Mouse (Mus musculus): ENCODE measurements around the gene Megf11.
"Not testable (repeated sequence)": the region's sequence is repeated elsewhere in the genome, so short reads cannot be mapped to it uniquely, and the experiment has no call there.

Gene Megf11

DNA sequence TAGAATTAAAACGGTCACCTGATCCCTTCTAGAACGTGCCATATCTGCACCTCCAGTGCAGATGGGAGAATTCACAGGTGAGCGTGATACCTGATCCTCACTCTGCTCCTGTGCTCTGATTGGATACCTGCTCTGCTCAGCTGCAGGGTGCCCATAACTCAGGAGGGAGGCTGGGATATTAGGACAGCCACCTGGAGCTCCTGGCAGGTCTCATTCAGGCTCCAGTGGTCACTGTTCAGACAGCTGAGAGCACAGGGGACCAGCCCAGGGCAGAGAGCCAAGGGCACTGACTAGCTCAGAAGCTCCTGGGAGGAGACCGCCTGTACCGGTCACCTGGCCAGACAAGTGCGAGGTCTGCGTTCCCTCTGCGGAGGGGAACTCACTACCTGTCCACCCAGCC, 80.7 kb downstream of the Megf11 start:
- no peak for DNase-seq (ENCODE audit: low spot score)

DNA sequence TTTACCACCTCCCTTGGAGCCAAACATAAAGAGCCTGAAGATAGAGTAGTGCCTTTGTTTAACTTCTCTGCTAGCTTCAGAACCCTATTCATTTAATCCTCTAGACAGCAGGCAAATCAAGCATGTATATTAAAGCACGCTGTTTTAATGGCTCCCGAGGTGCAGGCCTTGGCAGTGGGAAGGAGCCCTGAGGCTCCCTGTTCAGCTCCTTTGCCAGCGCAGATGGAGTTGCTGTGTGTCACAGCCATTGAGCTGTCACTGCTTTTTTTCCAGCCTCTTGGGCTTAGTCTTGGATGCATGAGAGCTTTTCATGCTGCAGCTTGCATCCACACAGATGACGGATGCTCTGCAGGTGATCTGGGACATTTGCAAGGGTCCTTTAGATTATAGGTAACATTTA, 81.1 kb downstream of the Megf11 start:
- no peak for DNase-seq (ENCODE audit: low spot score)

DNA sequence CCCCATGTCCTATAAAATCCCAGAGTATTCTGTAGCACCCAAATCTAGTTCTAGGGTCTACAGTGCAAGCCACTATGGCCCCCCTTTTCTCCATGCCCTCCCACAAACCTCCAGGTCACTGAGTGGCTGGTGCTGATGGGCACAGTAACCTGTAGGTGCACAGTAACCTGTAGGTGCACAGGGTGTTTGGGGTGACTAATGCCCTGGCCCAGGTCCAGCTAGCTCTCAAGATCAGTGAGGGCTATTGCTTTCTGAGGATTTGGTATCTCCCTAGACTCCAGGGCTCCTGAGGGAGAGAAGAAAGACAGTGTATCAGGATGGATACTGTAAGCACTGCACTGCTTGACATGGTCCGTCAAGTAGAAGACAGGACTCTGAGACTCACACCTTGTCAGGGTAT, 85.4 kb downstream of the Megf11 start:
- DNase-seq (ENCODE audit: low spot score), result no peak

DNA sequence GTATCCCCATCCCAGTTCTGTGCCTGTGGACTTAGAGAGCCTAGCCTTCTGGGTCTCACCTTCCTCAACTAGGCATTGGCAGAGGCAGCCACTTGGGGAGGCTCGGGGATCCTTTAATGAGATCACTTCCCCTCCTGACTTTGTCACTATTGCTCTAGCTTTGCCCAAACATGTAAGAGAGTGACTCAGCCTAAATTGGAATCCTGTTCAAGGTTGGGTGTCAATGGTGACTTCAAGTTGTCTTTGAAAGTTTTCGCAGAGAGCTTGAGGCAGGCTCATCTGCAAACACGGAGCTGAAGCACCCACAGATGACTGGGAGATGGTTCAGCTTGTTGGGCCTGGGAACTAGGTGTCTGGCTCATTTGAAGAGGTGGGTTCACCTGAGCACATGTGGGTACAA, 85.9 kb downstream of the Megf11 start:
- DNase-seq (ENCODE audit: low spot score), result no peak

DNA sequence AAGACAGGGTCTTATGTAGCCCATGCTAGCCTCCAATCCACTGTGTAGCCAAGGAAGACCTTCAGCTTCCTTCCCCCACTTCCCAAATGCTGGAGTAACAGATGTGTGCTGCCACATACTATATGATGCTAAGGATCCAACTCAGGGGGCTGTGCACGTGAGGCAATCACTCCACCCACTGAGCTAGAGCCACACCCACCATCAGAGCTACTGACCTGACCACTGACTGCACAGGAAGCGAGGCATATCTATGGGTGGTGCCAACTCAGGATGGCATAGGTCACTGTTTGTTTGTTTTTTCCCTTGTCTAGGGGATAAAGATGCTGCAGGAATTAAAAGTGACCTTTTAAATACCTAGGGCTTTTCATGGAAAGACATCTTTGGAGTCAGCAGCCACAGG, 86.7 kb downstream of the Megf11 start:
- DNase-seq (ENCODE audit: low spot score), result no peak

DNA sequence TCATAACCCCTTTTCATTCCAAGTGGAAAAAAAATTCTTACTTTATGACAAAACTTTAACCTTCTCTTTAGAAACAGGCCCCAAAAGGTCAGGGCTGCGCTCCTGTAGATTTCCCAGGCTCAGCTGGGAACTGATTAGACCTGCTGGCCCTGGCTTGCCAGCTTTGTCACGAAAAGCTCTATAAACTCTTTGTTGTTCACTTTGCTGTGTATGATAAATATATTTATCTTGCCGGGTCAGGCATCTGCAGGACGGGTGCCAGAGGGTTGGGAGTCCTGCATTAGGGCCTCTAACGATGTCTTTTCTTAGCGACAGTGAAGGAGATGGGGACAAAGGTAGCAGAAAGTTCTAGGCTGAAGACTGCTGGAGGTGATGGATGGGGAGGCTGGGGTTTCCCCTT, 87.3 kb downstream of the Megf11 start:
- DNase-seq (ENCODE audit: low spot score), result no peak

DNA sequence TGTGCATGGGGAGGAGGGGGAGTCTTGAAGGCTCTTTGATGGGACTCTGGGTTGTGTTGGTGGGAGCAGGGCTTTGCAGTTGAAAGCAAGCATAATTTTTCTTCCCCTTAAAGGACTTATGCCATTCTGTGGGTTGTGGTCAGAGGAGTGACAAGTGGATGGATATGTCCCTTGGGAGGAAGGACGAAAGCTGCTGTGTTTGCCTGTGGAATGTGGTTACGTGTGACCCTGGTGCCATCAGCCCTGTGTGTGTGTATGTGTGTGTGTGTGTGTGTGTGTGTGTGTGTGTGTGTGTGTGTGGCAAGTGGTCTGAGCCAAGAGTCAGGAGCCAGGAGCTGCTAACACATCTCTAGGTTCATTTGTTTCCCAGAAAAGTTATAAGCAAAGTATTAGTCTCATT, 87.7 kb downstream of the Megf11 start:
- no peak for DNase-seq (ENCODE audit: low spot score)

DNA sequence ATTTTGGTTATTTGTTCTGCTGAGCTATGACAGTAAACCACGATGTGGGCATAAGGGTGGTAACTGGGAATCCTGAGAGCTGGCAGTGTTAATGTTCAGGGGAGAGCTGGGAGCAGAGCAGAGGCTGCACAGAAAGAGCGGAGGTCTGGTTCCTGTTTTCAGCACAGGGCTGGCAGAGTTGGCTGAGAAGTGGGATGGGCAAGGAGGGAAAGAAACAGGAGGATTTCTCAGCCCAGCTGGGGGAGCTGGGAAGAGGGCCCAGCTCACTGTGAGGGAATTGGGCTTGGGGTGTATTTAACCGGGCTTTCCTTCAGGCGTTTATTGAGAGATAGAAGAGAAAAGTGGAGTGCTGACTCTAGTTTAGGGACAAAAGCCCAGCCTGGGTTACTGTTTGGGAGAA, 88.3 kb downstream of the Megf11 start:
- DNase-seq (ENCODE audit: low spot score), result no peak

DNA sequence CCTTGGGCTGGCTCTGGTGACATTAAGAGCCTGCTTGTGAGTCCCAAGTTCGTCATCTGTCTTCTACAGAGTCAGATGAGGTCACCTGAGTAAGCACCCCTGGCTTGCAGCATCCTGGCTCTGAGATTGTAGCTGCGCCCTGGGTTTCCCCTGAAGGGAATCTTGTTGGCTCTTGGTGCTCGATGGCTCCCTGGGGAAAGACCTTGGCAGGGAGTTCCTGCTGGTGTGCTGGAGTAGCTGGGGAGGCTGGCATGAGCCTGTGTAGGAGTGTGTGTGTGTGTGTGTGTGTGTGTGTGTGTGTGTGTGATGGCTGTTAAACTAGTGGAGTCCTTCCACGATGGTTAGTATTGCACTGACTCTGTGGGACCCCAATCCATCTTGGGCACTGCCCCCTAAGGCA, 88.7 kb downstream of the Megf11 start:
- no peak for DNase-seq (ENCODE audit: low spot score)

DNA sequence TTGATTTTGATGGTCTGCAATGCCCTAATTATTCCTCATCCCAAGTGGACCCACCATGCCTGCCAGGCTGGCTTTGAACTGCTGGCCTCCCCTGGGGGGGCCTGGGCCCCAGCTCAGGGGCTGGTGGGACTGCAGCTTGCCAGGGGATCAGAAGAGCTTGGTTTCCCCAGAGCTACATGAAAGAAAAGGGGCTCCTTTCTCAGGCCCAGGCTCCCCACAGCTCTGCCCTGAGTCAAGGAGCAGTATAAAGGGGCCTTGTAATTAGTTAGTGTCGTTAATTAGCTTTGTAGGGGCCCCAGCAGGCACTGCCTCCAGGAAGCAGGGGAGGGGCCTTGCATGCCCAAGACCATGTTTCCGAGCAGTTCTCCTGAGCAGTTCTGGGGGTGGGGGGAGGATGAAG, 90.5 kb downstream of the Megf11 start:
- no peak for DNase-seq (ENCODE audit: low spot score)

DNA sequence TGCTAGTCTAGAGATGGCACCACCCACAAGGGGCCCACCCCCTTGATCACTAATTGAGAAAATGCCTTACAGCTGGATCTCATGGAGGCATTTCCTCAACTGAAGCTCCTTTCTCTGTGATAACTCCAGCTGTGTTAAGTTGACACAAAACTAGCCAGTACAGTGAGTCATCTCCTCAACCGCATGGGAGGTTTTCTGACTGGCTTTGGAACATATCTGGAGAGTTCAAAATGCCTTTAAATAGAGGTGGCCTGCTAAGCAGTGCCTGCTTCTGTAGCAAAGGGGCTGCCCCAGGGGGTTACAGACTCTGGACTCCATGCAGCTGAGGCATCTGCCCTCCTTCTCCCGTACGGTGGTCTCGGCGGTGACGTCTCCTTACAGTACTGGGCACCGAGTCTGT, 92.0 kb downstream of the Megf11 start:
- DNase-seq (ENCODE audit: low spot score), result not testable (repeated sequence)

DNA sequence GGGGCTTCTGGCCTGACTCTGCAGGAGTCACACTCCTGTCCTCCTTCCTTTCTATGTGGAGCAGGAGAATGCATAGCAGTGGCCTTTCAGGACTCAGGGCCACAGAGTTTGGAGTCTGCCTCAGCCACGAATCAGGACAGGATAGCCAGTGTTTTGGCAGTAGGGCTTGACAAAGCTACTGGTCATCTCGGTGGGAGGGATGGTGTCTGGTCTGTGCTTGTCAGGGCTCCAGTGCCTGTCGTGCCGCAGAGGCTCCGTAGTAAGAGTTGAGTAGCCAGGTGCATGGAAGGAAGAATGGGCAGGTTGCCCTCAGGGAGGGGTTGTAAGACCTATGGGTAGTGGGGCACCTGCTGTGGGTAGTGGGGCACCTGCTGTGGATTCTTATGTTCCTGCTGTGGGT, 96.7 kb downstream of the Megf11 start:
- DNase-seq (ENCODE audit: low spot score), result no peak

DNA sequence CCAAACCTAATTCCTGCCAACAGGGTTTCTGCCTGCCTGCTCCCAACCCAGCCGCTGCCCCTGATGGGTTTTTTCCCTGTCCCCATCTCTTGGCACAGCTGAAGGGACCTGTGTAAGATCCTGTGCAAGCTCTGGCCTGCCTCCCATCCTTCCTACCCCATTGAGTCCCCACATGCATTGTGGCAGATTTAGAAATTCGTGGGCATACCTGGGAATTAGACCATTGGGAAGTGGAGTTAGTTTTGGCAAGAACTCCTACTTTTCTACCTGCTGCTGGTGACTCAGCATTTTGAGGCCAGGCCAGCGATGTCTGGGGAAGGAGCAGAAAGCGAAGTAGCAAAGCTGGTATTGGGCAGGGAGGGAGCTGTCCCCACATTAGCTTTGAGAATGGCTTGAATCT, 102.0 kb downstream of the Megf11 start:
- DNase-seq (ENCODE audit: low spot score), result no peak

DNA sequence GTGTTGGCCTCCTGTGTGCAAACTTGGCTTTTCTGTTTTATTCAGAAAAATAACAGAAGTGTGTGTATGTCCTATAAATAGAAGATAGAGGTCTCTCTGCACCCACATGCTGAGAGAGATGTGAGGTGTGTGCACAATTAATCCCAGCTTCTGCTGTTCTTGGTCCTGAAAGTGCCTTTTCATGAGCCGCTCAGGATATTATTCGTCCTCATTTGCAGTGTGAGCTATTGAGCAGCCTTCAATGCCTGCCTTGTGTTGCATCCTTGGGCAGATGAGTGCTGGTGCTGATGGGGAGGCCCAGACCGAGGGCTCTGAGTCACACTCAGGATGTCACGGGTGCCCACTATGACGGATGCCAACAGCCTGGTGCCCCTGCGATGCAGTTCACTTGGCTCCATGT, 109.2 kb downstream of the Megf11 start:
- DNase-seq (ENCODE audit: low spot score), result no peak

DNA sequence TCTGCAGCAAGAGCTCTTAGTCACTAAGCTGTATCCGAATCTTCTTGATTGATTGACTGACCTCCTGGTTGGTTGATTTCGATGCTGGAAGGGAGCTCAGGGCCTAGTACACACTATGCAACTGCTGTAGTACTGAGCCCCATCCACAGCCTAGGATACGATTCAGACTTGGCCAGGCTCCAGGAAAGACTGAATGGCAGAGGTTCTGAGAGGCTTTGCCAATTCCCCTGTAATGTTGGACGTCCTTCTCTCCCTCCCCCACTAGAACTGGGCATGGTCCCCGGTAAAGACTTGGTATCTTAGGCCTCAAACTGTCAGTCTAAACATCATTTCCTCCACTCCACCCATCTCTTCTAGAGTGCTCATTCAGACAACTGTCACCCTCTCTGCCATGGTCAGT, 113.5 kb downstream of the Megf11 start:
- DNase-seq (ENCODE audit: low spot score), result no peak

DNA sequence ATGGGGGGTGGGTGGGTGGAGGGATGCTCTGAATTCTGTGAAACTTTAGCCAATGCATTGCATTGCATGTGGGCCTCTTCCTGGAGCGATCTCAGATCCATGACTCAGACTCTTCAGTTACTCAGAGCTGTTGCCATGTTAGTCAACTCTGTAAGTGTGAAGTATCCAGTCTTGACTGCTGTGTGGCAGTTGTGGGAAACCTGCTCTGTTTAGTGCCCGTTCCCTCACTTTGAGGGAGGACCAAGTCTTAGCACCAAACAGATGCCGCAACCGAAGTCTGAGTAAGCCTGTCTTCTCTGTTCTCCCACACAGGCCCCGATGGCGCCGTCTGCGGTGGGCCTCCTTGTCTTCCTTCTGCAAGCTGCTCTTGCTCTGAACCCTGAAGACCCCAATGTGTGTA, 115.8 kb downstream of the Megf11 start:
- no peak for DNase-seq (ENCODE audit: low spot score)

DNA sequence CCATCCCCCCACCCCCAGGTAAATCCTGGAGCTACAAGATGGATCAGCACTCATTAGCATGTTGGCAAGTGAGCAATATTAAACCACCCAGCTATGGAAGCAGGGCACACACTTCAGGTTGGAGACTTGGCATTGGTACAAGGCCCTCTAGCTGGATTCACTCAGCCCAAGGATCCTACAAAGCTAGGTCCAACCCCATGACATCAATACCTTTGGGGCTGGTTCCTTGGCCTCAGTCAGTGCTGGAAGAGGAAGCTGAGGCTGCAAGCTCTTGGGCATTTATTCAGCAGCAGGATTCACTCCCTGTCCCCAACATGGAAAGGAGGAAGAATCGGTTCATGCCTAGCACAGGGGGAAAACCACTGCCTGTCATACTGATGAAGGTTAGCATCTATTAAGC, 118.6 kb downstream of the Megf11 start:
- no peak for DNase-seq (ENCODE audit: low spot score)

DNA sequence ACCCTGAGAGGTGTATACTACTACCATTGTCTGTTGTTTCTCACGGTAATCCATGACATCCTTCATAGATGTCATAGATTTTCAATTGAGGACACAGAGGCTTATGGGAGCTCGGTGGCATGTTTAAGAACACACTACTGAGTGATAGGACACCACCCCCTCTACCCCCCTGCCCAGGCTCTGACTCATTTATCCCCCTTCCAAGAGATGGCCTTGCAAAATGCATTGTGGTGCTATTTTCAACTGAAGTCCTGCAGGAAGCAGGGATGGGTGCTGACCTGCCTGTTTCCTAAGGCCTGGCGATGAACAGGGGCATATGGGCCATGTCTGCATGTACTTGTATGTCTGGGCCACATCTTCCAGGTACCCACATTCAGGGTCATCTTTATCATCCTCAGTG, 119.0 kb downstream of the Megf11 start:
- DNase-seq (ENCODE audit: low spot score), result no peak

DNA sequence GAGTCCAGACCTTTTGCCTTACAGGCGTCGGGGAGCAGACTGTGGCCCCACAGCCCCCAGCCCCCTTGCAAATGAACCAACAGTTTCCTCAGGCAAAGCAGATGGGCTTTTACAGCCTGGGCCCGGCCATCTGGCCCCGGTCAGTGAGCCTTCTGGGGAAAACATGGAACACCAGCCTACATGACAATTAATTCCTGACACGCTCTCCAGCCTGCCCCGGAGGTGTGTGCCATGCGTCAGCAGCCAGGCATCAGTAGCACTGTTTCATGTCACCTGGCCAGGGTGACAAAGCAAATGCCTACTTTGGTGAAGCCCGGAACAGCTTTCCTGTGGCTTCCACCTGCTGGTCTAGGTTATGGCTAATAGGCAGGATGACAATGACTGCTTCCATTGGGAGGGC, 119.5 kb downstream of the Megf11 start:
- no peak for DNase-seq (ENCODE audit: low spot score)

DNA sequence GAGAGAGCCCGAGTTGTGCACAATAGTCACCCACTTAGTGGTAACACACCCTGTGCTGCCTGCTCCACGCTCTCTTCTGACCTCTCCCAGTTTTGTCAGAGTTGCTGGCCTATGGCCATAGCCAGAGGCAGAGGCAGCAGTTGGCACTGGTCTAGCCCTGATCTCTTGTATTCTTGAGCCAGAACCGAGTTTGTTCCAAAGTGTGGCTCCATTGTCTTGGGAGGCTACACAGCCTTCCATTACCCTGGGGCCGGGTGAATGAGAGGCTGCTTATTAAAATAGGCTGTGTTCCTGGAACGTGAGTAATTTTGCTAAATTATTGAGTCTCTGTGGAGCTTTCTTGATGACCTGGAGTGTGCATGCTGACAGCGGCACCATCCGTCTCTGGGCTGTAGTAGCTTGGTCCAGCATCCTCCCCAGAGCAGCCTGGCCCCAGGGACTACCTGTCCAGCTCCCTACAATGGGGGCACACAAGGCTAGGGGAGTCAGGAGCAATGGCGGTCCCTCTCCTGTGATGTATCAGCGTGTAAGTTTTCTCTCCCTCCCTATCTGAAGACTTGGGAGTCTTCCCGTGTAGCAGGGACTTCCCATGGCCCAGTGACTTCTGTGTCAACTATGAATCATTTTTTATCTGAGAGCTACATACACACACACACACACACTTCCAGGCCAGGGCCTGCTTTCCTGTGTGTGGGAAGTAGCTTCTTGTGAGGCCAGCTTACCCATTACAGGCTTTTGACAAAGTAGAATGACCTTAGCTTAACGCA, 121.2 kb downstream of the Megf11 start:
- no peak for DNase-seq (ENCODE audit: low spot score)

DNA sequence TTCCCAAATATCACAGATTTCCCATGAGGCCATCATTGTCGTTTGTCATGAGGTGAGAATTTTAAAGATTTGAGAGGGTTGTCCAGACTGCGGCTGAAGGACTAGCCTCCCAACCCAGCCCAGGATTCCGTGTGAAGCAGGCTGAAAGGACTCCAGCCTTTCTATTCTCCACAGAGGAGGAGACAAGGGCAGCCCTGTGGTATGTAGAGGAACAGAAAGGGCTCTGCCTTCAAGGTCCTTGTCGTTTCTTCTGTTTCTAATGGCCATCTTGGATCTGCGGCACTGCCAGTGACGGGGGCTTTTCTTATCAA, 121.7 kb downstream of the Megf11 start:
- no peak for DNase-seq (ENCODE audit: low spot score)

DNA sequence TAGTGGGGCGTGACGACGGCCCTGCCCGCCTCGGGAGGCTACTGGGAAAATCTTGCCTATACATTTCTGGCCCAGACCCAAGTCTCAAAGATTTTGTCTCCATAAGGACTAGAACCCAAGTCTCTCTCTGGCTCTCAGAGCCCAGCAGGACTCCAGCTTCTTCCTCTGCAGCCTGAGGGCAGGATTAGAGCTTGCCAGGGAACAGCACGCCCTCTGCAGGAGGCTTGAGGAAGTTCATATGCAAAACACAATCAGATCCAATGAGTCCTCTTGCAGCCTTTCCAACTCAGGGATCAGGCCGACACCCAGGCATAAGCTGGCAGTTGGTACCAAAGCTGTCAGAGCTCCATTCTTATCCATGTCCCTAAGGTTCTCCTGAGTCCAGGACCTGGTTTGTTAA, 122.6 kb downstream of the Megf11 start:
- no peak for DNase-seq (ENCODE audit: low spot score)

DNA sequence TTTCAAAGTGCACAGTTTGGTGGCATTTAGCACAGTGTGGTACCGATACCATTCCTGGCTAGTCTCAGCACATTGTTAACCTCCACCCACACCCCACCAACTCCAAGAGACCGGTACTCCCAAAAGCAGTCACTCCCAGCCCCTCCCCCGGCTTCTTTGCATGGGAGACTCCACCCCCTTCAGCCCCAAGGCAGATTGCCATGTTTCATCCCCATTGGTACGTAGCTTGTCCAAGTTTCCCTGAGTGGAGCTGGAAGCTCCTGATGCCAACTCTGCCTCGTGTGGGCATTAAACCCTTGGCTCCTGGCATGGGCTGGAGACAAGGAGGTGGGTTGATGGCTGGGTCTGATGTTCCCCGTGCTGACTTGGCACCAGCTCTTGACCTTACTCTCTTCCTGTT, 129.4 kb downstream of the Megf11 start:
- no peak for DNase-seq (ENCODE audit: low spot score)

DNA sequence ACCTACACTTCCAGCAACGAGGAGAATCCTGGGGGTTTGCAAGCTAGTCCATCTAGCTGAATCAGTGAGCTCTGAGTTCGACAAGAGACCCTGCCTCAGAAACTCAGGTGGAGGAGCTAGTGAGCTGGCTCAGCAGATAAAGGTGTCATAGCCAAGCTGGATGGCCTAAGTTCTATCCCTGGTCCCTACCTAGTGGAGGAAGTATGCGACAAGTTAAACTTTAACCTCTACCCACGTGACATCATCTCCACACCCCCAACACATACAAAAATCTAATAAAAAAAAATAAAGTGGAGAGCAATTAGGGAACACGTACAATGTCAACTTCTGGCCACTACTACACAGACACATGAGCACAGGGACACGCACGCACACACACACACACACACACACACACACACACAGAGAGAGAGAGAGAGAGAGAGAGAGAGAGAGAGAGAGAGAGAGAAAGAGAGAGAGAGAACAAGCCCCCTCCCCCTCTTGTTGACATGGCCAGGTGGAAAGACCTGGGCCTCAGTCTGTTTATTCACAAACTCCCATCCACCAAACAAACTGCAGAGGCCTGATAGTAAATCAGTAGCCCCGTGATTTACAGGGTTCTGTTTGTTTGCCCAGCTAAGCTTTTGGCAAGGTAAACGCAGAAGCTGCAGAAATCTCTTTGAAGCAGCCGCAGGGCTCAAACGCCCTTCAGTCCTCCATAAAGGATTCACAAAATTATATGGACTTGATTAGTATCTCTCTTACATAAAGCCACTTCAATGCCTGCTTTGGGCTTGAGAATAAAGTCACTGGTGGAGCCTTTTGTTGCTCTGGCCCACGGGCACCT, 134.7 kb downstream of the Megf11 start:
- no peak for DNase-seq (ENCODE audit: low spot score)
